Mouse (Mus musculus) frontal cortex, postnatal 14 days (tissue): ENCODE data around the gene Ttc7.

Experiments used
- DNase-seq, 2 experiments: peaks; one replicate each; pipeline ENCODE4 v3.0.0; 2022; ENCODE audit warnings: low spot score in 2 of 2

Ttc7 gene

DNA sequence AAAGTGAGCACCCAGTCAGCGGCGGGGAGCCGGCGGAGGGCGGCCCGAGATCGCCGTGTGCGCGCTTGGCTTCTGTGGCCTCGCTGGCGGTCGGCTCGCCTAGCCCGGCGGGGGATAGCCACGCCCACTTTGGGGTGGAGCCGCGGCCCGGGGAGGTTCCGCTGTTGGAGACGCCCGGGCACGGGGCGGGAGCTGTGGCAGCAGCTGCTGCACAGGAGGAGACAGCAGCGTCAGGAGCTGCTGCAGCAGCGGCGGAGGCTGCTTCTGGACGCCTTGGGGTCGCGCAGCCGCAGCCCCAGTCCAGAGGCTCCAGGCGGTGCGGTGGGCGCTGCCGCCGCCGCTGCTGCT lies at the start of gene Ttc7:
TSS of gene Ttc7 (plus strand) at position 181 of the 348 bp plus-strand sequence.
- peak; percentile 84 to 92 for DNase-seq

DNA sequence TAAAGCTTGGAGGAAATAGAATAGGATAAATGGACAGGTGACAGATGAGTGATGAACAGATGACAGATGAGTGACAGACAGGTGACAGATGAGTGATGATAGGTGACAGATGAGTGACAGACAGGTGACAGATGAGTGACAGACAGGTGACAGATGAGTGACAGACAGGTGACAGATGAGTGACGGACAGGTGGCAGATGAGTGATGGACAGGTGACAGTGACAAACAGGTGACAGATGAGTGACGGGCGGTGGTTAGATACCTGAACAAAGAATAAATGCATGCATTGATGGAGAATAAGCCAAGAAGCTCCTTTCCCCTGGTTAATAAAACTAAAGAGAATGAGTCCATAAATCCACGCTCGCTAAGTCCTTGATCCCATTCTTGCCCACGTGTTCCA lies 47.7 kb upstream of the Ttc7 start:
- no peak for DNase-seq

DNA sequence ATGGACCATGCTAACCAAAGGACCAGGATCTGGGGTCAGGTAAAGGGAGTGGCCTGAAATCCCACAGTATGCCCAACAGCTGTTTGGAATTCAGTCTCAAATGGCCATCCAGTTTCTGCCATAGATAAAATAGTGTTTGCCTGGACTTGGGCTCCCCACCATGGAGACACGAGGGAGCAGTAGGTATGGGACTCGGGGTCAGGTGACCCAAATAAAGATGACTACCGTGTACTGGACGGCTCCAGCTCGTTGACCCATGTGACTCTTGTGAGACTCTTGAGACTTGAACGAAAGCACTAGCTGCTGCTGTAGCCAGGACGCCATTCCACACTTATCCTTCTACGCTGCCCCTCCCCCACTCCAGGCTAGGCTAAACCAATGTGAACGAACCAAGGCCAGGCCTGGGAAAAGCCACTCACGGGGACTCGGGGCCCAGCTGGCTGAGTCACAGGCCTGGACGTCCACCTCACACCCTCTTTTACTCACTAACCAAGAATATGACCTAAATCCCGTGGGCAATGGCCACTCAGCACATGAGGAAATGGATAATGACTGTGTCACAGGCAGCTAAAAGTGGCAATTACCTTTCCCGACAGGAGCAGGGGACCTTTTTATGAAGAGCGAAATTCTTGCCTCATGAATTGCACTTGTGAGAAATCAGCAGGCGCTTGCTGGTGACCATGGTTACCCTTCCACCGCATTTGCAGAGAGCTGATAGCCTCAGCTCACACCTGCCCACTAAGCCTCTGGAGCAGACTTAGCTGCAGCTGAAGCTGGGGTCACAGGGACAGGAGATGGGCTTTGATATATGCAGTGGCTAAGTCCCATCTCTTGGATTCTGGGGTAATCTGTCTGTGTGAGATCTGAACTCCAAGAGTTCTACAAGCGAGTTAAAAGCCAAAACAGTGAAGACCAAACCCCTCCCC lies 45.7 kb upstream of the Ttc7 start:
- peak; percentile 13 to 22 for DNase-seq

DNA sequence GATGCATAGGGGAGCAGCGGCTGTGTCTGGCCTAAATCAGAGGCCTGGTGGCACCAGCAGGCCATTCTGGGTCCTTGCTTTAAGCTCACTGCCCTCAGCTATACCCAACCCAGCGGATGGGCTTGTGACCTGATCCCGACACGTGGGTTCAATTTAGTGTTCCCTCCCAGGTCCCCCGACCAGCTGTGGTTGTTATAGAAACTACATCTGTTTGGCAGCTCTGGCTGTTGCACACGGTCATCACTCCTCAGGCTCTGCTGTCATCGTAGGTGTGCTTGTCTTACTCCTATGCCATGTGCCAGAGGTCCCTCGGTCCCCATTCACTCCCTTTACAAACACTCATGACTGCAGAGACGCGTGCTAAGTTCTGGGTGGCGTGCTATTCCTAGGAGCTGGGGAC lies 44.9 kb upstream of the Ttc7 start:
- no peak for DNase-seq

DNA sequence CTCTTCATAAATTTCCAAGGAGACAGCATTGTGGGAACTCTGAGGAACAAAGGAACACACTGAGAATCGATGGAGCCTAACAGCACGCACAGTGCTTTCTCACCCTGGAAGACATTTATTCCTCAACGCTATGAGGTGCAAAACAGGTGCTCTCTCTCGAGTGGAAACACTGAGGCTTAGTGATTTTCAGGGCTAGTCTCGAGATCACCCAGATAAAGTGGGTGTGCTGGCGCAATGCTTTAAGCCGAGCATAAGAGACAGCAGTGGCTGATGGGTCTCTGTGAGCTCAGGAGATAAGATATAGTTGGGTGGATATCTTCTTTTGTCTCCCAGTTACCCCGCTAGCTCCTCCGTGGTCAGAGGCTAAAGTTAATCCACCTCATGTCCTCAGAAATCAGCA lies 36.6 kb upstream of the Ttc7 start:
- no peak for DNase-seq

DNA sequence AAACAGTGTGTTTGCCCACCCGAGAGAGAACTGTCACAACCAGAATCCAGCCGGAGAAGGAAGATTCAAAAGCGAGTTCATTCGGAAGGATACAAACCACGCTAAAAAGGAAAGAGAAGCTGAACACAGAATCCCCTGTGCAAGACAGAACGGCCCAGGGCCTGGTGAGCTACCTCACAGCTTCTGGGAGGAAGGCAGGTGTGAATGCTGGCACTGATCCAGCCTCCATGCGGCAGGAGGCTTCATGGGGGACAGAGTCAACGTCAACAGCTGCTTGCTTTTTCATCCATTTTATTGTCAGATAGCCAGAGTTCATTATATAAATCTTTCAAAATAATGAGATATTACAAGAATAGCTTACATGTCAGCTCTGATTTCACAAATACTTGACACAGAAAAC lies 28.3 kb upstream of the Ttc7 start:
- no peak for DNase-seq

DNA sequence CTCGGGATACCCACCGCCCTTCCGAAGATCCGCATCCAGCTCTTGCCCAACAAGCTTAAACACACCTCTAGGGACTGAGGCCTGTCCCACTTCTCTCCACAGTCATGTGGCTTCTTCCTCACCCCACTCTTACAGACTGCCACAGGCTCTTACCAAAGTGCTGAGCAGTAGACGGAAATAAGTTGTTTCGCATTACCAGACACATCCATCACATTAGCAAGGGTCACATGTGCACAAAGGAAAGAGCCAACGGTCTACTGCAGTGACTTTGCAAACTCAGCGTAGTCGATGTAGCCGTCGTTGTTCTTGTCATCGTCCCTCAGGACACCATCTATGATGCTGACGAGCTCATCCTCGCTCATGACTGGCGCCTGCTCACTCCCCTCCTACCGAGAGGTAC lies 27.0 kb upstream of the Ttc7 start:
- no peak for DNase-seq

DNA sequence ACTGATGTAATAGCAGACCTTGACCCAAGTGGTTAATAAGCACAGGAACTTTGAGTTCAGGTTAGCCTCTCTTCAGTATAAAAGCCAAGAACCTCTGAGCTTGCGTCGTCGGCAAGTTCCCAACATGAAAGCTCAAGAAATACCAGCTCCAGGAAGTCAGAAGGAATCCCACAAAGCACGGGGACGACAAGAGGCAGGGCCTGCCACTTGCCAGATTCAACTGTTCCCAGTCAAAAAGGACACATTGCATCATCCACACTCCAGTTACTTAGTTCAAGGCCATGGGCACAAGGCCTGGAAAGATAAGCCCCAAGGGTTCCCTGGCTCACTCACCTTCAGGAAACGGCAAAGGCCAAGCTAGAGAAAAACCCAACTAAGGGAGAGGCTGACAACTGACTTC lies 19.3 kb upstream of the Ttc7 start:
- no peak for DNase-seq

DNA sequence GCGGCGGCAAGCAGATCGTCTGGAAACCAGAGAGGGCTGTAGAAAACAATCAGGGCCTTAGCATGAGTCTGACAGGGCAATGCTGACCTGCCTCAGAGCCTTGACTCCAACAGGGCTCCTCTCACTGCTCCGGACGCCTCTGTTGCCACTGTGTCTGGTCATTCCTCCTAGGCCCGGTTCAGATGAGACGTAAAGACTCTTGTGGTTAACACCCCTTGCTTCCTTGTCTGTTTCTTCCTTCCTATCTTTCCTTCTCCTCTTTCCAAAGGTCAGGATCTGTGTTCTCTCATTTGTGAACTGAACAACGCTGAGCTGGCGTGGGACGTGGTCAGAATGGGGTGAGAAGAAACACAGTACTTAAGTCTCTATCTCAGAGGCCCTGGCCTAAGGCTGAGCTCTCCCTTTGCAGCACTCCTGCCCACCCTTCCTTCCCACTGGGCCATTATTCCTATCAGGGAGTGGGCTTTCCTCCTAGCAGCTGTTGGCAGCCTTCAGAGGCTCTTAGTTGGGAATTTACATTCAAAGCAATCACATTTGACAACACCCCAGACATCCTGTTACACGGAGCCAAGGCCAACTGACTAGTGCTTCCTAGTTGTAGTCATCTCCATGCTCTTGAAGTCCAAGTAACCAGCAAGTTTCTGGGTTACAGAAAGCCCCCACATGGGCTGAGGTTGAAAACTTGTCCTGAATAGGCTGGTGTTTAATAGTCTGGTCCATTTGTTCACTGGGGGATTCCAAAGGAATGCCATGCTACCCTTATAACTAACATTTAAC lies 18.4 kb upstream of the Ttc7 start:
- no peak for DNase-seq

DNA sequence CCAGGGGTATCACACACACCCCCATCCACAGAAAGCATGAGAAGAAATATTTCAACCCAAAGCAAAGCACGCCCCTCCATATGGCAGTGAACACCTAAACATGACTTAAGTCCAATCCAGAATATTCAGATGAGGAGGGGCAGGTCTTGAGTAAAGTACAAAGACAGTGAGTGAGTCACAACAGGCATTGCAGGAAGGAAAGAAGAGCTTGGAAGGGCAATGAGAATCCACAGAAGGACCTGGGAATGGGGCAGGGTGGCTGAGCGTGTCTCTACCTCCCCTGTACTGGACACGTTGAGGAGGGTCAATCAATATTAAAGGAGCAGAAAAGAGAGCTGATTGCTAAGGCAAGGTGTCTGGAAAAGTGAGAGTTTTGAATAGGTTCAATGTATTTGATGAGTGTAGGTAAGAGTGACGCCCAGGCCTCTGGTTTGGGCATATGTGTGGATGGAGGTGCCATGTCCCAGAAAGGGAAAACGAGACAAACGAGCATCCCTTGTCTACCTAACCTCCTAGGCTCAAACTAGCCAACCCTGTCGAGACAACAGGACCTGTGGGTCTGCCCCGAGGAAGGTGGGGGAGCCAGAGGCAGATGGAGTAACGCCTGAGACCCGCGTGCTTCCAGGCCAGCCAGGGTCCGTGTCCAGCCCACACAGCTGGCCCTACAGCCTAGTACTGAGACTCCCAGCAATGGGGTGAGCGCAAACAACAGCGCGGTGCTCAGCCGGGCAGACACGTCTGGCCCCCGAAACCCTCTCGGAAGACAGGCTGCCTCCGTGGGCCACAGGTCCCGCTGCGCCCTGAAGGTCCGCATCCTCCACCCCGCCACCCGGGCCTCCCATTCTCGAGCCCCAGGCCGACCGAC lies 17.5 kb upstream of the Ttc7 start:
- no peak for DNase-seq

DNA sequence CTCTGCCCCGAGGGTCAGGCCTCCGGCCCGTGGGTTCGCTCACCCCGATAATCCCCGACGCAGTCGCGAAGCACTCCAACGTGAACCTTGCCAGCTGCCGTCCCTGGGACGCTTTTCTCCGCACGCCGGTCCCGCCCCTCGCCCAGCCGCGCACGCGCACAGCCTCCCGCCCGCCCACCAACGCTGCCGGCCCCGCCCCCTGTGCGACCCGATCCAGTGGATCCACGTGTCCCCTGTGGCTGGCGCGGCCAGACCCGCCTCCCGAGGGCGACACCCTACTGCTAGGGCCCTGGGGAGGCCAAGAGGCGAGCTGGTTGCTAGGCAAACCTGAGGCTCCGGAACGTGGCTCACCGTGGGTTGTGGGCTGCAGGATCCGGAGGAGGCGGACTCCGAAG lies 16.9 kb upstream of the Ttc7 start, which contains the start of gene Mcfd2:
TSS of gene Mcfd2 (minus strand) at position 144 of the 395 bp plus-strand sequence.
- peak; percentile 78 to 80 for DNase-seq

DNA sequence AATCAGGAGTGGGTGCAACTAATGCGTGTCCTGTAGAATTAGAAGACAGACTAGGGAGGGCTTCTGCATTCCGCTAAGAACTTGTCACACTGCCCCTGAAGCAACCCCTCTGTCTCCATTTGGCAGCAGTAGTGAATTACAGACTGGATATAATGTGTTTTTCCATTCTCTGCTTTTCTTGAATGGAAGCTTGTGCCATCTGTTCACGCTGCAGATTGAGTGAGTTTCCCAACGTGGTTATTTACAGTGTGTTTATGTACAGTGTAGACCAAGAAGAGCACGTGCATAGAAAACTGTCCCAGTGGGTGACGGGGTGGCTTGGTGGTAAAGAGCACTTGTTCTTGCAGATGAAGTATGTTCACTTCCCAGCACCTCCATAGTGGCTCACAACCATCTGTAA lies 13.2 kb upstream of the Ttc7 start:
- no peak for DNase-seq

DNA sequence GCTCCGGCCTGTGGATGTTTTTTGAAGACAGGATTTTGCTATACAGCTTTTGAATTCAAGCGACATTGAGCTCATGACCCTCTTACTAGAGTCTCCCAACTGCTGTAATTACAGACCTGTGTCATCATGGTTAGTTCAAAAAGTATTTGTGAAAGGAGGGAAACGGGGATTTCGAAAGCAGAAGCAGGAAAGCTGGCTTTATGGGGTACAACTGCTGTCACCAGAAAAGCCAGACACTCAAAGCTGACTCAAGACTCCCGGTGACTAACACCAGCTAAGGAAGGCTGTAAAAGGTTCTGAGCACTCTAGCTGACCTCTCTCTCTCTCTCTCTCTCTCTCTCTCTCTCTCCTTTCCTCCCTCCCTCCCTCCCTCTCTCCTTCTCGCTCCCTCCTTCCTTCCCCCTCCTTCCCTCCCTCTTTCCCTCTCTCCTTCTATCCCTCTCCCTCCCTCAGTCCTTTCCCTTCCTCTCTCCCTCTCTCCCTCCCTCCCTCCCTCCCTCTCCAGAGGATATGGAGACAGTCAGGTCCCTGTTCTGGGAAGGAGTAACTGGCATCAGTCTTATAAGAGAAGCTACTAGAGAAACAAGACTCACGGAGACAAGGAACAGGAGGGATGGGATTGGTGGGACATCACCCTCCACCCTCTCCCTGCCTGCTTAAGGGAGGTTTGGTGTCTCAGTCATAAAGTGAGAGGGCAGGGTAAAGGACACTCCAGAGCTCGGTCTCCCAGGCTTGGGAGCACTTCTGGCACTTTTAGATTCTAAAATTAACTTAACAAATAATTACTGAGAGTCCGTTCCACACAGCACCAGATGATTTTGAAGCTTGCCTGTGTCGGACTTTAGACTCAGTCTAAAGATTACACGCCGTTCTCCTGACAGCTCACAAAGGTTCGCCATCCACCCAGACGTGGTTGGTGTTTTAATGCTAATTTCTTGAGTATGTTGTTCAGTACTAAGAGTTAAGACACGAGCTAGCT lies 7.0 kb upstream of the Ttc7 start:
- DNase-seq, result no peak

DNA sequence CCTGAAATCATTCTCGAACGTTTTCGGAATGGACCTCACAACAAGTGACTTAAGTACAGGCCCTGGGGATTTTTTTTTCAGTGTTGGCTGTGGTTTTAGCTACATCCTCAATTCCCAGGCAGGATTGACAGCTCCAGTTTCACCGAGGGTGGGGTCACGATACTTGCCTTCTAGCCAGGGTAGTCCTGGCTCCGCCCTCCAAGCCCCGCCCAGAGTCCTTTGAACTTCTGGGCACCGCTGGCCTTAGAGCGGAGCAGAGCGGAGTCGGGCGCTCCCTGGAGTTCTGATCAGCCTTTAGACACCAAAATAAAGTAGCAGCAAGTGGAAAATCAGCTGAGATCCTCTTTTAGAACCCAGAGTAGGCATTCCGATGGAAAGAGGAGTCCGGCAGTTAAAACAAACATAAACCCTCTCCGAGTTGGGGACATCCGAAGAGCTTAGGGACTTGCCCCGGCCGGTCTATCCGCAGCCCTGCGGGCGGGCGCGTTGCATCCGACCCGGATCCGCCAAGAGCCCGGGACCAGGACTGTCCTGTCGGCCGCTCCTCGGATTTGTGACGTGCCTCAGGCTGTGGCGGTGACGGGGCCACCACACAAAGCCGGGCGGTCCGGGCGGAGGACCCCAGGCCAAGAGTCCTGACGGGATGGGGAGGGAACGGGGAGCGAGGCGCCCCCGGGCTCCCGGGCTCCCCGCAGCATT lies 530 bp upstream of the Ttc7 start:
- peak; percentile 47 to 75 for DNase-seq

DNA sequence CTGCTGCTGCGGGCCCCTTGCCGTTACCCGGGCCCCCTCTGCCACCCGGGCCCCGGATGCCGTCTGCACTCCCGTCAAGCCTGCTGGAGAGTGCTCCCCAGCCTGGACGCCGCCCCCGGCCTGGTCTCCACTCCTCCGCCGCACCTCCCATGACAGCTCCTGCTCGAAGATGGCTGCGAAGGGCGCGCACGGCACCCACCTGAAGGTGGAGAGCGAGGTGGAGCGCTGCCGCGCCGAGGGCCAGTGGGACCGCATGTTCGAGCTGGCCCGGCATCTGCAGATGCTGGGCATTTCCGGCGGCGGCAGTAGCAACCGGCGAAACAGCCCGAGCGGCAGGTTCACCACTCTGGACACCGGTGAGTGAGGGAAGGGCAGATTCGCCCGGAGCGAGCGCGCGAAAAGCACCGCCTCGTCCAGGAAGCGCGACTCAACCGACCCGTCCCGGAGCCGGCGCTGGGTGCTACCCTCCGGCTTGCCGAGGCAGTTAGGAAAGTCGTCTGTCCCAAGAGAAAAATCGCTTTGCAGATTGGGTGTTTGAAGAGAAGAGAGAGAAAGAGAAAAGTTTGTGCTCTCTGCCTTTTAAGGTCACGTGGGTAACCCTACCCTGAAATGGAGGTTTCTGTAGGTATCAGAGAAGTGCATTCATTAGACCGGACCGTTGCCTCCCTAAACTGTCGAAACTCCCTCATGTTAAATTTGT lies 519 bp downstream of the Ttc7 start:
- DNase-seq, result peak in 1 of 2 experiments; percentile 47

DNA sequence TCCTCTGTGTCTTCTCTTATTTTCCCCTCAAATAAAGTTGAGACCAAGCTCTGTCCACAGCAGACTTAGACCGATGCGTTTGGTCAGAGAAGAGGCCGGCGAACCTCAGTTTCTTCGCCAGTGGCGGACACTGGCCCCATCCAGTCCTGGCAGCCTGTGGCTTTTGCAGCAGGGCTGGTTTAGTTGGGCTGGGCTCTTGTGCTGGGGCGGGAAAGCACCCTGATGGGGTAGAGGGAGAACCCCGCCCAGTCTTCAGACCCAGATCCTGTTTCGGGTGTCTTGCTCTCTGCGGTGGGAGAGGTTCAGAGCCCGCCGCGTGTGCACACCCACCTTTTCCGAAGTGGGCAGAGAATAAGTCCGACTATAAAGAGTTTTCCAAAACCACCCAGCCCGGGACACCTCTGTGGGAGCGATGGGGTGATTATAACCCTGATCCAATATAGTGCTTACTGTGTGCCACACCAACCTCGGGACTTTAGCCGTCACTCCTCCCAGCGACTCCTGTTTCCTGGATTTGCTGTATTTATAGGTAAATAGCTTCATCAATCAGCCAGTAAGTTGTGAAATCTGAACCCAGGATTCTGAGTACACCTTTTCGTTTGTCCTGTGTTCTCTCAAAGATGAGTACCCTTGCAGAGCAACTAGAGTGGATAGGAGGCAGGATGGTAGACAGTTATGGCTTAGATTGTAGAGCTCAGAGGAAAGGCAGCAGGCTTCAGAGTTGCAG lies 1.2 kb downstream of the Ttc7 start:
- no peak for DNase-seq

DNA sequence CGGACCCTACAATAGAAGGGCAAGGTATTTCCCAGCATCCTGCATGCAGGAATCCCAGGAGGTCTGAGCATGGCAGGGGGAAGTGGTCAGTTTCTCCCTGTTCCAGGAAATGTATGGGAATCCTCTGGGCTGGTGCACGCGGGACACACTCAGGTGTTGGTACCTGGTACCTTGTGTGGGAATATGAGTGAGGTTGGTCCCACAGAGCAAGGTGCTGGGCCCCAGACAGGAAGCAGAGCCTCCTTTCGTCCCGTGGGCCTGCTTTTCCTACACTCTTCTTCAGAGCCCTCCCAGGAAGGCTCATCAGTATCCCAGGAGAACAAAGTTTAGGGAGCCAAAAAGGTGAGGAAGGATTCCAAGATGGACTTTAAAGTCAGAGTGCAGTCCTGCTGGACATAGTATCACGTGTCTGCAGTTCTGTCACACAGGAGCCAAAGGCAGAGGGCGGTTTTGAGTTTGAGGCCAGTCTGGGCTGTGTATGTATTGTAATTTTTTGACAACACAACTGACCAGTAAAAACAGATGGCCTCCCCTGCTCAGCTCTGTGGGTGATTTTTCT lies 1.9 kb downstream of the Ttc7 start:
- DNase-seq, result no peak

DNA sequence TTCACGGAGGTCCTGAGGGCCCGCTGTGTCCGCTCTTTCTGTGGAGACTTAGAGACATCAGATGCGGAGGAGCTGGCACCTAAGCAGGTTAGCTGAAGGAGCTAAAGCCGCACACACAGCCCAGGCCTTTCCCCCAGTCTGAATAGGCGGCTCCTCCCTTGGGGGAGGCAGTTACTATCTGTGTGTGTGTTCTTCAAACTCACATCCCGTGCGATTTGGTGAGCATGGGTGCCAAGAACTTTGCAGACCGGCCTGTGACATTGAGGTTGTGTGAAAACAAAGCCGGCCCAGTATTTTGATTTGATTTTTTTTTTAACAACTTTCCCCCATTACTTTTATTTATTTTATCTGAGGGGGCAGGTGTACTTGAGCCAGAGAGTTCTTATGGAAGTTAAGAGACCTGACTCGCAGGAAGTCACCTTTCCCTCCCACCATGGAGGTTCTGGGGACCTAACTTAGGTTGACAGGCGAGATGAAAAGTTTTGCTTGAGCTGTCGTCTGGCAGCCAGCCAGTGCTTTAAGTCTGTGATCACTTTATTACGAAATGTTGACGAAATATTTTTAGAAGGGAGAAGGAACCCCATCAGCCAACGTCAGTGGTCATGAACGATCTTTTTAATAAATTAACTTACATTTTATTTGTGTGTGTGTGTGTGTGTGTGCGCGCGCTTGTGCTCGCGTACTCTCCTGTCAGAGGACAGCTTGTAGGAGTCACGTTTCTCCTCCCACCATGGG lies 3.2 kb downstream of the Ttc7 start:
- no peak for DNase-seq
